ENCODE assay signal across 24 mouse cellular contexts in the genomic region with DNA sequence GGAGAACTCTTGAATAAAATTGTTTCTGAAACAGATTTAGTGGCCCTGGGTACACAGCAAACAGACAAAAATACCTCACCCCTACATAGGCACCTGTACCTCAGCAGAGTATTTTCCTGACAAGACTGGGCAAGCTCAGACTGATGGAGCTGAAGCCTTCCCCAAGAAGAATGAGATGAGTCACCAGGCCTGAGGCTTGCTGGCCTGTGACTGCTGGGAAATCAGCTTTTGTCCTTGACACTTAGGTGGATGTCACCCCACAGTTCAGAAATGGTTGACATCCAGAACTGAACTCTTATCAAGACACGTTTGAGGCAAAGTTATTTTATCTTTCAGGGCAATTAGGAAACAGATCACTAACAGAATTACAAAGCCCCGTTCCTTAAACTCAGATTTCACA.
"Had no signal": no experiment of that assay in that cellular context is flagged by ENCODE, and none has a peak within 500 bp of the region (broad histone marks: within the 10 kb centered on the region; RNA-seq: fewer than 3 reads in every experiment).

No protein-coding gene starts in this region.

- H3K4me2 ChIP-seq: kidney, embryonic 15.5 days; limb, embryonic 13.5 days; liver, embryonic 12.5 days; liver, embryonic 15.5 days; lung, embryonic 15.5 days; midbrain, embryonic 13.5 days; neural tube, embryonic 13.5 days had no signal

- ATAC-seq: liver, embryonic 12.5 days; midbrain, embryonic 13.5 days; midbrain, embryonic 16.5 days had no signal

- H3K27ac ChIP-seq: kidney, embryonic 15.5 days; limb, embryonic 10.5 days; limb, embryonic 13.5 days; liver, embryonic 12.5 days; liver, embryonic 15.5 days; lung, embryonic 15.5 days; midbrain, embryonic 10.5 days; midbrain, embryonic 13.5 days; neural tube, embryonic 13.5 days; stomach, postnatal 0 days had no signal

- H3K4me3 ChIP-seq: kidney, embryonic 15.5 days; limb, embryonic 10.5 days; limb, embryonic 13.5 days; liver, embryonic 12.5 days; liver, embryonic 15.5 days; lung, embryonic 15.5 days; megakaryocyte, embryonic 14.5 days; midbrain, embryonic 10.5 days; midbrain, embryonic 13.5 days; myocyte; neural tube, embryonic 13.5 days had no signal

- H3K27me3 ChIP-seq: kidney, embryonic 15.5 days; limb, embryonic 13.5 days; liver, embryonic 12.5 days; liver, embryonic 15.5 days; lung, embryonic 15.5 days; megakaryocyte, embryonic 14.5 days; midbrain, embryonic 13.5 days; neural tube, embryonic 13.5 days had no signal

- H3K9me3 ChIP-seq: kidney, embryonic 15.5 days; limb, embryonic 10.5 days; limb, embryonic 13.5 days; liver, embryonic 12.5 days; liver, embryonic 15.5 days; lung, embryonic 15.5 days; megakaryocyte, embryonic 14.5 days; midbrain, embryonic 10.5 days; midbrain, embryonic 13.5 days; neural tube, embryonic 13.5 days had no signal

- H3K4me1 ChIP-seq: kidney, embryonic 15.5 days; limb, embryonic 10.5 days; limb, embryonic 13.5 days; liver, embryonic 12.5 days; liver, embryonic 15.5 days; lung, embryonic 15.5 days; megakaryocyte, embryonic 14.5 days; midbrain, embryonic 13.5 days; neural tube, embryonic 13.5 days had no signal

- H3K36me3 ChIP-seq: kidney, embryonic 15.5 days; limb, embryonic 10.5 days; limb, embryonic 13.5 days; liver, embryonic 12.5 days; liver, embryonic 15.5 days; lung, embryonic 15.5 days; midbrain, embryonic 10.5 days; midbrain, embryonic 13.5 days; neural tube, embryonic 13.5 days had no signal

- DNase-seq: kidney, postnatal 10 days; kidney, postnatal 4 days; liver; lung, adult 18-20 months; lung, postnatal 10 days; lung, postnatal 36 days; right cerebral cortex, postnatal 14 days; right cerebral cortex, postnatal 4 days; thymus, adult 2 months; thymus, postnatal 14 days; thymus, postnatal 4 days had no signal

- H3K9ac ChIP-seq: kidney, embryonic 15.5 days; limb, embryonic 13.5 days; liver, embryonic 12.5 days; liver, embryonic 15.5 days; lung, embryonic 15.5 days; midbrain, embryonic 13.5 days; neural tube, embryonic 13.5 days had no signal
